Mouse (Mus musculus) forebrain, embryonic 11.5 days (tissue): ENCODE results near the gene Thsd1. TPM values are rescaled to one million over a fixed set of nuclear protein-coding genes. Genes with fewer than 3 reads are reported as not detected.

Experiments
- ATAC-seq: fragments of 200-750 bp; cut with Nextera tagmentation; replicated peaks from 2 replicates; pipeline ENCODE4 v1.8.0; 2017; ENCODE audit warnings: moderate TSS enrichment; ENCODE audit not compliant: low FRiP score
- DNase-seq: peaks from one replicate; pipeline ENCODE4 v3.0.0-alpha.2; 2017; ENCODE audit warnings: low spot score
- H3K27ac ChIP-seq: fragments of 300-500 bp; sonication (generic); 2 replicates; pipeline ENCODE4 v1.5.1; 2014; ENCODE audit warnings: low read depth, low read length
- H3K27me3 ChIP-seq: fragments of 300-500 bp; sonication (generic); 2 replicates; pipeline ENCODE4 v1.6.1; 2014; ENCODE audit warnings: mild to moderate bottlenecking, low read length, mixed read lengths; ENCODE audit not compliant: control insufficient read depth, insufficient read depth
- H3K36me3 ChIP-seq: fragments of 300-500 bp; sonication (generic); 2 replicates; pipeline ENCODE4 v1.6.1; 2014; ENCODE audit warnings: mild to moderate bottlenecking, low read length, moderate library complexity, mixed read lengths; ENCODE audit not compliant: control insufficient read depth, insufficient read depth
- H3K4me1 ChIP-seq: fragments of 300-500 bp; sonication (generic); replicated peaks from 2 replicates; pipeline ENCODE4 v1.6.1; 2014; ENCODE audit warnings: low read length, mixed read lengths; ENCODE audit not compliant: control insufficient read depth, insufficient read depth
- H3K4me2 ChIP-seq: fragments of 300-500 bp; sonication (generic); 2 replicates; pipeline ENCODE4 v1.6.1; 2014; ENCODE audit warnings: low read depth, mild to moderate bottlenecking, low read length, moderate library complexity, mixed read lengths; ENCODE audit not compliant: severe bottlenecking
- H3K4me3 ChIP-seq: fragments of 300-500 bp; sonication (generic); 2 replicates; pipeline ENCODE4 v1.5.1; 2014; ENCODE audit warnings: low read depth, low read length
- H3K9ac ChIP-seq: fragments of 300-500 bp; sonication (generic); 2 replicates; pipeline ENCODE4 v1.6.1; 2014; ENCODE audit warnings: low read length
- H3K9me3 ChIP-seq: fragments of 300-500 bp; sonication (generic); 2 replicates; pipeline ENCODE4 v1.6.1; 2016; ENCODE audit warnings: low read length, mixed read lengths; ENCODE audit not compliant: control insufficient read depth
- WGBS: fragments of 180-500 bp; shearing (Covaris S2); extraction: QIAGEN DNeasy Blood & Tissue Kit; methylation state at CpG from one replicate; pipeline ENCODE4 v1.1.7; 2014; 5-methylcytosine and 5-hydroxymethylcytosine counted together
- polyA plus RNA-seq: library from polyadenylated mRNA; unstranded; fragments of >200 nt; fragmentation: Nextera tagmentation; extraction: Ambion mirVana; gene quantifications from 2 replicates; pipeline ENCODE4 v1.2.1, GENCODE M21; 2014

Gene Thsd1
- polyA plus RNA-seq, 1 experiment from 2014 or later = 8.3 TPM

GRCm38 (mm10) chr8:22258946-22259450, 31.9 kb downstream of the Thsd1 start:
- Histone ChIP-seq H3K27me3 (no peaks in the 10 kb centered on the region), H3K9me3 (no peaks in the 10 kb centered on the region), H3K4me1 (no peaks in the 10 kb centered on the region), H3K27ac (no peak overlapping the region), H3K36me3 (no peaks in the 10 kb centered on the region), H3K4me2 (no peak overlapping the region), H3K4me3 (no peak overlapping the region), H3K9ac (no peak overlapping the region)
- DNase-seq (no peak), ATAC-seq (no peak)
- 86% methylated on average over 18 of the region's 18 CpGs for WGBS

DNA sequence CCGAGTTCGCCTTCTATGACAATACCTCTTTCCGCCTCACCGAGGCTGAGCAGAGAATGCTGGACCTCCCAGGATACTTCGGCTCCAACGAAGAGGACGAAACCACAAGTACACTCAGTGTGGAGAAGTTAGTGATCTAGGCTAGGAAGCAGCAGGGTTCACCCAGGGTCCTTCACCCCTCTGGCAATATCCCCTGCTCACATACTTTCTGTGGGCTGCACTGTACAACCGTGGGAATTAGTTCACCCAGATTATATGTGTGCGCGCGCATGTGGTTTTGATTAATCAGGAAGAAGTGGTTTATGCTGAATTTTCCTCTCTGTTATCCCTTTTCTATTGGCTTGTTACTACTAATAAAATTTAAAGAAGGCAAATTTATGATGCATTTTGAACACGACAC, 32.4 kb downstream of the Thsd1 start:
- no peaks in the 10 kb centered on the region for H3K27me3 ChIP-seq
- ATAC-seq (no peak), DNase-seq (no peak)
- no peak overlapping the region for H3K4me3 ChIP-seq
- H3K9ac ChIP-seq = no peak overlapping the region
- WGBS = 68% methylated on average over 12 of the region's 12 CpGs
- no peak overlapping the region for H3K27ac ChIP-seq
- no peaks in the 10 kb centered on the region for H3K36me3 ChIP-seq
- H3K4me2 ChIP-seq = no peak overlapping the region
- no peaks in the 10 kb centered on the region for H3K4me1 ChIP-seq
- H3K9me3 ChIP-seq = no peaks in the 10 kb centered on the region

DNA sequence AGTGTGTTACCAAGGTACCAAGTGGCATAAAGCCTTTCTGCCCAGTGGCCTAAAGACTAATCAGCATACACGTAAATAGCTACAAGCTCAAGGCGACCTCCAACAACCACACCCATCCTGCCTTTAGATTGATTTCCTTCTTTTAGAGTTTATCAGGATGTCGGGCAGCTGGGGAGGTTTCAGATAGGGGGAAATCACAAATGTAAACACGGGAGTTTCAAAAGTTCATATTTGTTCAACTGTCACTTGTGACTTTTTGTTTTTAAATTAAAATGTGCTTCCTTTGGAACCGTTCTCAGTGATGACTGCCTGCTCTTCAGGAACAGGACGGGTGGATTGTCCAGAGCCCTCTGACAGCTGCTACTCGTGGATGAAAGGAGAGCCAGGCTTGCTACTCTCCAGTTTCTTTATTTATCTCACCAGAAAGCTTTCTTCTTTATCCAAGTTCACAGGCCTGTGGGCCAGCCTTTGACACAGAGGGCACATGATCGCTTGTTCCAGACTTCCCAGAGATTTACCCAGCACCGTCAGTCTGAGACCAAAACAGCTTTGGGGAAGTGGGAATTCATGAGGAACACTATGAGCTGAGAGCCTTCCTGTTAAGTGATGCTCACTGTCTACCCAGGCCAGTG, 33.1 kb downstream of the Thsd1 start:
- DNase-seq (no peak), ATAC-seq (no peak)
- Histone ChIP-seq H3K4me2 (no peak overlapping the region), H3K27me3 (no peaks in the 10 kb centered on the region), H3K27ac (no peak overlapping the region), H3K9ac (no peak overlapping the region), H3K4me1 (no peaks in the 10 kb centered on the region), H3K9me3 (no peaks in the 10 kb centered on the region), H3K4me3 (no peak overlapping the region), H3K36me3 (no peaks in the 10 kb centered on the region)
- 66% methylated on average over 9 of the region's 9 CpGs for WGBS

DNA sequence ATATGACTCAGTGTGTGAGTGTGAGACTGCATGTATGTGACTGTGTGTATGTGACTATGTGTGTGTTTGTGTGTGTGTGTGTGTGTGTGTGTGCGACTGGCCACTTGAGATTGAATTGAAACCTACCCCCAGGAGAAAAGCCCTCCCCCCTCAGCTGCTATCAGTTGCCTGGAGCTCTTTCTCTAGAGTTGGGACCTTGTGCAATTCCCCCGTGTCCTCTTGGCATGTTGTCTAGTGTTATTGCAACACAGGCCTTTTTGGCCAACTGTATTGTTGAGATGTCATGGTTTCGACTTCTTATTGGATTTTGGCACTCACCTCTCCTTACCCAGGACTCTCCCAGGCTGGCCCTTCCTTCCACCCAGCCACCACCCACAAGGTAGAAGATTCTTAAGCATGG, 35.2 kb downstream of the Thsd1 start:
- Histone ChIP-seq H3K27me3 (no peaks in the 10 kb centered on the region), H3K9me3 (no peaks in the 10 kb centered on the region), H3K9ac (no peak overlapping the region), H3K4me3 (no peak overlapping the region), H3K36me3 (no peaks in the 10 kb centered on the region), H3K4me2 (no peak overlapping the region), H3K4me1 (no peaks in the 10 kb centered on the region), H3K27ac (no peak overlapping the region)
- 94% methylated on average over 3 of the region's 3 CpGs for WGBS
- no peak for DNase-seq
- ATAC-seq = no peak

GRCm38 (mm10) chr8:22264292-22264691, 37.2 kb downstream of the Thsd1 start:
- ATAC-seq (no peak), DNase-seq (no peak)
- no peaks in the 10 kb centered on the region for H3K27me3 ChIP-seq
- no peaks in the 10 kb centered on the region for H3K4me1 ChIP-seq
- no peak overlapping the region for H3K27ac ChIP-seq
- H3K4me3 ChIP-seq = no peak overlapping the region
- WGBS = 79% methylated on average over 6 of the region's 6 CpGs
- no peak overlapping the region for H3K9ac ChIP-seq
- no peak overlapping the region for H3K4me2 ChIP-seq
- no peaks in the 10 kb centered on the region for H3K9me3 ChIP-seq
- no peaks in the 10 kb centered on the region for H3K36me3 ChIP-seq

DNA sequence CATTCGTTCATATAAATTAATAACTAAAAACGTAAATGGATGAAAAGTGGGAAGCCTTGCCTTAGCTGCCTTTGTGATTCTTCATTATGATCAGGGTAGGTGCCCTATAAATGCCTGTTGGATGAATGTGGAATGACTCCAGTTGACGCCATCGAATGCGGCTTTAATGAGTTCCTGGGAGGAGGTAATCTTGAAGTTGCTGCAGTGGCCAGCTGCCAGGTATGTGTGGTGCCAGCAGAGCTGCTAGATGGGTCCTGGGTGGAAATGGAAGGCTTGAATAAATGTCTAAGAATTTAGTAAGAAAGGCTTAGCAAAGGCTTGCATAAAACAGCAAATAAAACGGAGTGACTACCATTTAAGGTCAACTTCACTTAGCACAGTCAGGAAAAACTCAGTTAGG, 37.7 kb downstream of the Thsd1 start:
- 88% methylated on average over 6 of the region's 6 CpGs for WGBS
- DNase-seq (no peak), ATAC-seq (no peak)
- H3K9ac ChIP-seq = no peak overlapping the region
- H3K4me2 ChIP-seq = no peak overlapping the region
- no peak overlapping the region for H3K27ac ChIP-seq
- H3K27me3 ChIP-seq = no peaks in the 10 kb centered on the region
- no peaks in the 10 kb centered on the region for H3K36me3 ChIP-seq
- no peaks in the 10 kb centered on the region for H3K9me3 ChIP-seq
- H3K4me3 ChIP-seq = no peak overlapping the region
- no peaks in the 10 kb centered on the region for H3K4me1 ChIP-seq

DNA sequence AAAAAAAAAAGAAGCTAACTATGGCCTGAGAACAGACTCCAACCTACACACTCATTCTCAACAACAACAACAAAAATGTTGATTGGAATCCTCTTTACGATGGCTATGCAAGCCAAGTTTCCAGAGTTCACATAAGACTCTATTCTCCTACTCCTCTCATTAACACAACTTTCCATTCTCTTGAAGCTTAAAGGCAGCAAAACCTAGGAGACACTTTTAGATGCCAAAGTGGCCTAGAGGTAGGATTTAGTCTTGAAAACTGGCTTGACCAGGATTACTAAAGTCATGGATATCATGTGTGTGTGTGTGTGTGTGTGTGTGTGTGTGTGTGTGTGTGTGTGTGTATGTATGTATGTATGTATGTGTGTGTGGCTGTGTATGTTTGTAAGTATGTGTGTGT, 38.1 kb downstream of the Thsd1 start:
- 97% methylated on average over 1 of the region's 1 CpGs for WGBS
- no peaks in the 10 kb centered on the region for H3K4me1 ChIP-seq
- H3K4me2 ChIP-seq = no peak overlapping the region
- no peaks in the 10 kb centered on the region for H3K27me3 ChIP-seq
- H3K9ac ChIP-seq = no peak overlapping the region
- H3K36me3 ChIP-seq = no peaks in the 10 kb centered on the region
- DNase-seq (no peak), ATAC-seq (no peak)
- no peaks in the 10 kb centered on the region for H3K9me3 ChIP-seq
- no peak overlapping the region for H3K4me3 ChIP-seq
- no peak overlapping the region for H3K27ac ChIP-seq

DNA sequence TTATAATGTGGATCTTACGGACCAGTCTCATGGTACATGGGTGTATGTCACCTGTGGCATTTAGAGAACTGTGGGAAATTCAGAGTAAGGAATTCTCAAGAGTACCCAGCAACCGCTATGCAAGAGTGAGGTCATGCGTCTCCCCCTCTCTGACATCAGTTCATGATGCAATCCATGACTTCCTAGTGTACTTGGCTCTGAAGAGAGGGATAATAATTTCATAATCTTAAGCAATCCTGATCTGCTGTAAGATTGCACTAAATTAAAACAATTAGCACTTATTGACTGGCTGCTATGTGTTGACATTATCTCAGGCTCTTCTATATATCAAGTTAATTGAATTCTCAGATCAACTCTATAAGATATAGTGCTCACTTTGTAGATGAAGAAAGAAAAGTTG, 39.7 kb downstream of the Thsd1 start:
- H3K4me3 ChIP-seq = no peak overlapping the region
- no peak overlapping the region for H3K9ac ChIP-seq
- H3K27me3 ChIP-seq = no peaks in the 10 kb centered on the region
- ATAC-seq (no peak), DNase-seq (no peak)
- no peaks in the 10 kb centered on the region for H3K9me3 ChIP-seq
- WGBS = 92% methylated on average over 3 of the region's 3 CpGs
- H3K27ac ChIP-seq = no peak overlapping the region
- H3K4me2 ChIP-seq = no peak overlapping the region
- no peaks in the 10 kb centered on the region for H3K4me1 ChIP-seq
- H3K36me3 ChIP-seq = no peaks in the 10 kb centered on the region

GRCm38 (mm10) chr8:22273142-22273541, 46.0 kb downstream of the Thsd1 start:
- Histone ChIP-seq H3K9me3 (no peaks in the 10 kb centered on the region), H3K27me3 (no peaks in the 10 kb centered on the region), H3K9ac (no peak overlapping the region), H3K4me2 (no peak overlapping the region), H3K36me3 (no peaks in the 10 kb centered on the region), H3K27ac (no peak overlapping the region), H3K4me1 (no peaks in the 10 kb centered on the region), H3K4me3 (no peak overlapping the region)
- WGBS = 87% methylated on average over 3 of the region's 3 CpGs
- ATAC-seq (no peak), DNase-seq (no peak)
